Mouse (Mus musculus): ENCODE results near the gene Itga8.

Itga8 gene

DNA sequence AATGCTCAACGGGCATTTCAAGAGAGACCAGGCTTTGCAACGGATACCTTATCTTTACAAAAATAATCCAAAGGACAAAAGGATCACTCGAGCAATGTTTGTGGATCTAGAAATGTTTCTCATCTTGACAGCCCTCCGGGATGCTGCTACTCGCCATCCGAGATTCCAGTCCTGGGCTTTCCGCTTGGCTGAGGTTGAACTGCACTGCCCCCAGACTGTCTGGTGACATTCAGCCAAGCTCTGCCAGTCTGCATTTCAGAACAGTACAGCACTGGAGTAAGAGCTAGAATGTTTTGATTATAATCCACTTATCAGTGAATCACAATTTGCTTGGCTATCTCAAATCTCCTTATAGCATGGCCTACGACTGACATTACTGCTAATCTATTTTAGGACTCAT lies 8.3 kb downstream of the Itga8 start:
- DNase-seq, result no peak

GRCm38 (mm10) chr2:12292023-12292820 lies 9.5 kb downstream of the Itga8 start:
- no peak for DNase-seq

GRCm38 (mm10) chr2:12290235-12290634 lies 11.5 kb downstream of the Itga8 start:
- no peak for DNase-seq

DNA sequence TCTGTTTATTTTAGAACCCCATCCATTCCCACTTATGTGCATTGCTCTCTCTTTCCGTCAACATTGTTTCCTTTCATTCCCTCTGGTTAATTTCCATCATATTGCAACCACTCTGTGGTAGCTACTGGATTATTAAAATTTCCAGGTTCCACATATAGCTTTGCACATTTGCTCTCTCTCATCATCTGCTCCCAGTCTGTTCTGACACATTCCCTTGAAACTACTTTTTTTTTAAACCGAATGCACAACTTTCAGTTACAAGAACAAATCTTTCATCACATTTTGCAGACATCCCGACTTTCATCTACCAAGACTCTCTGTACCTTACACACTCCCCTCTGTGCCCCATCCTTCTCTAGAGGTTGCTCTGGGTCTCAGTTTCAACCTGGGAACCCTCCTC lies 13.9 kb downstream of the Itga8 start:
- DNase-seq, result no peak

- DNase-seq, result no peak
These were observed 21.1 kb downstream of the Itga8 start for GRCm38 (mm10) chr2:12280664-12281063.

DNA sequence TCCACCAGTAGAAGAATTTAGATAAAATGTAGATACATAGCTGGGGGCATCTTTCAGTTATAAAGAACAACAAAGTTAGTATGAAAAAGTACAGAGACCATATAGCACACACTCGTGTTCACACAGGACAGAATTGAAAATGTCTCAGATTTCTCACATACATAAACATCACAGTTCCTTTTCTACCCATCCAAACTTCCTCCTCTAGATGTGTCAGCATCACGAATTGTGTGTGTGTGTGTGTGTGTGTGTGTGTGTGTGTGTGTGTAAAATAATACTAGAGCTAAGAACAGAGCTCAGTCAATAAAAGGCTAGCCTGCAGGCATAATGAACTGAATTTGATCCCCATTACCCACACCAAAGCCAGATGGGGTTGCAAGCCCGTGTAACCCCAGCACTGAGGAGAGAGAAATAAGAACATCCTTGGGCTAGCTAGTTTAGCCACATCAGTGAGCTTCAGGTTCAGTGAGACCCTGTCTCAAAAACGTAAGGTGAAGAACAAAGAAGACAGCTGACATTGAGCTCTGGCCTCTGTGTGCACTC lies 22.6 kb downstream of the Itga8 start:
- DNase-seq, result no peak

DNA sequence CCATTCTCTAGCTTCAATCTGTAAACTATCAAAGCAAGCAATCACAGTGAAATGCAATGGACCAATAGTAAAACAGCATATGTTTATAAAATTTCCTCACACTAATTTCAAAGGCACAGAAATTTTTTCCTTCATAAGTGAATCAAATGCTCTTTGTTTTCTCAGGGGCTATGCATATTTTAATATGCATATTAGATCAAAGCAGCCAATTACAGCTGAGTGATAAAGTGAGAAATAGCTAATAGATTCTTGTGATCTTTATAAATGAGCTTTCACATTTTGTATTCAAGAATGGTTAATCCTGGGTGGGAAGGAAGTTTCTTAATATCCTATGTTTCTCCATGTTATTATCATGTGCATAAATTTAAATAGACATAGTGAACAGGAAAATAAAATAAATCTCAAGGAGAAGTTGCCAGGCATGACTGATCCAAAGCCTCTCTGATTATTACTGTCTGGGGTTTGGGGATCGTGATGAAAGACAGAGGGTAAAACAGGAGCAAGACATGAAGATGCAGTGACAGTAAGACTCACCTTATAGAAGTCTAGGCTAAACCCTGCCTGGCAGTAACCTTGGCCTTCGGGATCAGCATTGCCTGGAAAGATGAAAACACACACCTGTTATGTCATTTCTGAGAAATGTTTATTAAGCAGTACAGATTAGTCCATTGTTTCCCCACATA lies 44.9 kb downstream of the Itga8 start:
- DNase-seq, result no peak

DNA sequence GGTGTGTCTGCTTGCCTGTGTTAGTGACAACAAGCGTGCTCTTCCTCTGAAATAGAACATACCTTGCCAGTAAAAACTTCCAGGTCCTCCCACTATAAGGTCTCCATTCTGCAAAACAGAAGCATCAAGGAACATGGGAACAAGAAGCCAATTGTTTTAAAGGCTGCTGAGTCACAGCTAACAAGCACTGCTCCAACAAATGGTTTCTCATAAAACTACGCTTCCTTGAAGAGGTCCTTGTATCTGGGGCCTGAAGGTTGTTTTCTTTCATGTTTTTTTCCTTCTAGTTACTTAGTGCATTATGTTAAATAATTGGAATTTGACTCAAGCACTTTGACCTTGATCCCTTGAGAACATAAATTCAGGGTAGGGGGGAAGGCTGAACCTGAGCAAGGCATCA lies 45.8 kb downstream of the Itga8 start:
- DNase-seq, result no peak

DNA sequence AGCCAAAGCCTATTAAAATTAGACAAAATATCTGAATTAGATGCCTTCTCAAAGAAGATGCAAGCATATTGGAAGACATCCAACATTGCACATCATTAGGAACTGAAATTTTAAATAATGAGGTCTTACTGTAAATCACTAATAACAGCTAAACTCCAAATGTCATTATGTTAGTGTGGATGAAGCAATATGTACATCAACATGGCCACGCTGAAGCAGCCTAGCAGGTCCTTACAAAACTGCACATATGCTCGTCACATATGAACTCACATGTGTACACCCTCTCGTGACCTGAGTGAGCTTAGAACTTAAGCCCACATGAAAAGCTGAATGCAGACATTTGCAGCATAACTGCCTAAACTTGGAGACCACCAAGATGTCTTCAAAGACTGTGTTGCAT lies 66.4 kb downstream of the Itga8 start:
- DNase-seq, result no peak

- DNase-seq, result no peak
These were observed 72.0 kb downstream of the Itga8 start for GRCm38 (mm10) chr2:12229721-12230120.

DNA sequence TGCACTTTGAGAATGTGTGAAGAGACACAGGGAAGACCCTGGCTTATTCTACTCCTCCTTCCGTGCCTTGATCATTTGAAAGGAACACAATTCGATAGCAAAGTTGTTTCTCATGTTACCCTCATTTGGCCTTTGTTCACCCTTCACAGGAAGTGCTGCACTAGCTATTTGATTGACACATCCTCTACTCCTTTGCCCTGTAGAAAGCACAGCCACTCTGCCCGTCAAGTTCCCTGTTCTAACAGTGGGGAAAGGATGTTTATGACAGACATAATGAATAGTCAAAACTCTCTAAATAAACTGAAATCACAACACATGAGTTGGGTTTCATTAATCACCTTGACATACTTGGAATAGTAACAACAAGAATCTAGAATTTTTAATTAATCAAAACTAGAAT lies 73.4 kb downstream of the Itga8 start:
- DNase-seq, result no peak

DNA sequence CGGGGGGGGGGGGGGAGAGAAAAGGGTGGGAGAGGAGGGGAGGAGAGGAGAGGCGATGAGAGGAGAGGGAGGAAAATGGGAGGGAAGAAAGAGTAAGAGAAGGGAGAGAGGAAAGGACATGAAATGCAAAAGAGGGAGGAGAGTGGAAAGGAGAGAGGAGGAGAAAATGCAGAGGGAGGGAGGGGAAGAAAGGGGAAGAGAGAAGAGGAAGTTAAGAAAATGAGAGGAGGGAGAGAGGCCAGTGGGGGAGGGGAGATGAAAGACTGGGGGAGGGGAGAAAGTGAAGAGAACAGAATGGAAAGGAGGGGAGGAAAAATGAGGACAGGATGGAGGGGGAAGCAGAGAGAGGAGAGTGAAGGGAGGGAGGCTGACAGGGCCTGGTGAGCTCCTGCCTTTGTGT lies 74.5 kb downstream of the Itga8 start:
- no peak for DNase-seq

GRCm38 (mm10) chr2:12226367-12226766 lies 75.4 kb downstream of the Itga8 start:
- no peak for DNase-seq

GRCm38 (mm10) chr2:12221671-12222070 lies 80.1 kb downstream of the Itga8 start:
- no peak for DNase-seq

GRCm38 (mm10) chr2:12213464-12213790 lies 88.3 kb downstream of the Itga8 start:
- DNase-seq, result no peak

GRCm38 (mm10) chr2:12212662-12213463 lies 88.9 kb downstream of the Itga8 start:
- no peak for DNase-seq

- no peak for DNase-seq
These were observed 93.6 kb downstream of the Itga8 start for GRCm38 (mm10) chr2:12208142-12208541.

DNA sequence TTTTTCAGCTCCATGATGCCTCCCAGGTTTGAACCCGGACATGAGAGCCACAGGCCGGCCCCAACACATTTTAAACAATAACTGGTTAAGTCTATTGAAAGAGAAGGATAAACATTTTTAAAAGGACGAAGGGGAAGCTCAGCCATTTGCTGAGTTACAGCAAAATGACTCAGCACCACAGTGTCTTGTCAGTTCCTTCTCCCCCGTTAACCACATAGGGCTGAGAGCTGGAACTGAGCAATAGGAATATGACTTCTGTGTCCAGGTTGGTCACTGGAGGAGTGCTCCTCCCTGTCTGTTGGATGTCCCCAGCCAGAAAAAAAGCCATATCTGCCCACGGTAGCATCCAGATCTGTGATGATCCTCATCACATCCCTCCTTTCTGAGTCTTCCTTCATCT lies 95.4 kb downstream of the Itga8 start:
- DNase-seq, result no peak

- no peak for DNase-seq
These were observed 95.8 kb downstream of the Itga8 start for GRCm38 (mm10) chr2:12205875-12206274.

GRCm38 (mm10) chr2:12203231-12203630 lies 98.5 kb downstream of the Itga8 start:
- no peak for DNase-seq

- DNase-seq, result no peak
These were observed 103.0 kb downstream of the Itga8 start for GRCm38 (mm10) chr2:12198699-12199098.

- no peak for DNase-seq
These were observed 103.5 kb downstream of the Itga8 start for GRCm38 (mm10) chr2:12198214-12198613.

DNA sequence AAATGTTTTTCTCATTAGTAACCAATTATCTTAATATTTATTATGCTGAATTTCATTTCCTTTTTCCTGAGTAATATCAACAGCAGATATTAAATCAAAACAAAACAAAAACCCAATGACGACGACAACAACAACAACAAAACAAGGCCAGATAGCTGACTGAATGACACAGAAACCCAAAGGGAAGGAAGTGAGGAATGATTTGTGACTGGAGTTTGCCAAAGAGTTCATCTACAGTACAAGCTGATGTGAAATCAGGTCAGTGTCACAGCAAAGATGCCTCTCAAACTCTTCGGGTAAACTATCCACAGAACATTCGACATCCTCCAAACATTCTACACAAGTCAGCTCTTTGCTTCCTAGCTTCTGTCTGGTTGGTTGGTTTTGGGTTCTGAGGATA lies 104.0 kb downstream of the Itga8 start:
- DNase-seq, result no peak

GRCm38 (mm10) chr2:12189026-12189425 lies 112.7 kb downstream of the Itga8 start:
- no peak for DNase-seq
